ENCODE assay signal across 8 mouse cellular contexts in the genomic region with DNA sequence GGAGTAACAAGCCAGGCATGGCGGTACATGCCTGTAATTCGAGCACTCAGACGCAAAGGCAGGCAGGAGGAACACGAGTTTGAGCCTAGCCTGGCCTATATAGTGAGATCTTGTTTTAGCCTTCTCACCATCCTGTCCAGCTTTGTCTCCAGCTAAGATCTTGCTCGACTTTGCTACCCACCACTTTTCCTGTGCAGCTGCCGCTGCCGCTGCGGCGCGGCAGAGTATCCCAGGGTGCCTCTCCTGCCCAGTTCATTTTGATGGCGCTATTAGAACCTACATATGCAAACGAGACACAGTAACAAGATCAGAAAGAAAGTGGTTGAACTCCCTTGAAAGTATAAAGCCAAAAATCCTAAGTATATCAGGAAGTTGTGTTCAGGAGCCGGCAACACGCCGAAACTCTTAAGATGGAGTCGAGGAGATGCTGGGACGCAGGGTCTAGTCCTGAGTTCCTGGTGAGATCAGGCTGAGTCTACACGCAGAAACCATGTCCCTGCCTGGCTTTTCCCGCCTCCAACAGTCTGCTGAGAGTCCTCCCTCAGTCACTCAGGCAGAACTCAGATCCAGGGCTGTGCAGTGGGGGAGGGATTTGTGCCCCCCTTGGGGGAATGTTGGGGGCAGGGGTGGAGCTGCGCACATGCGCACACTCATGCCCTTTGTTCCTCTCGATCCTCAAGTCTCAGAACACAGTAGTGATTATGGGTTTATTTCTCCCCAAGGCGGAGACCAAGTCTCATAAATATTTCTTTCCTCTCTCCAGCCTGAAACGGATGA. TPM values are rescaled to one million over a fixed set of nuclear protein-coding genes. Genes with fewer than 3 reads are reported as not detected.
A peak's percentile ranks its signal among the peaks of the same experiment; 100 is the strongest.
DNase-seq lines count a peak whose midpoint lies in the region; ATAC-seq and TF ChIP-seq lines count a peak whose summit lies in the region.

No protein-coding gene starts in this region.

- no peaks in the 10 kb centered on the region for H3K27me3 ChIP-seq in cerebellum, adult 2 months (ENCODE audit: control insufficient read depth, insufficient read depth, low read length)
- no peaks in the 10 kb centered on the region; the same call in 1 of the 2 replicates for H3K27me3 ChIP-seq in forebrain, postnatal 0 days (ENCODE audit: insufficient read depth, low read length)
- H3K27me3 ChIP-seq in lung, embryonic 15.5 days = peaks cover 30% of the 10 kb centered on the region; the same call in 1 of the 2 replicates

- H3K9me3 ChIP-seq in ES-E14 (ENCODE audit: control insufficient read depth, insufficient read depth, low read depth, low read length) = no peaks in the 10 kb centered on the region
- no peaks in the 10 kb centered on the region for H3K9me3 ChIP-seq in forebrain, postnatal 0 days (ENCODE audit: low read length)
- H3K9me3 ChIP-seq in lung, embryonic 15.5 days = no peaks in the 10 kb centered on the region

- in situ Hi-C loops in ES-E14 (cut with MboI; ENCODE audit: low sequenced_read_pairs in 2 of 2, unreplicated experiment in 2 of 2) = loop anchor here (25.0 kb wide), 2 partner anchors 220 to 420 kb away; partner anchors contain the start of genes Gpr82 (in 2 of the 2) and Nyx (in 2 of the 2)

- 3% methylated on average over 24 of the region's 24 CpGs for WGBS in cerebellum, adult 2 months
- 23% methylated on average over 24 of the region's 24 CpGs for WGBS in forebrain, postnatal 0 days
- 10% methylated on average over 24 of the region's 24 CpGs for WGBS in lung, embryonic 15.5 days

- peak overlapping the region; percentile 65 to 74 for H3K4me3 ChIP-seq in ES-E14 (ENCODE audit: insufficient read depth in 1 of 2, low read depth in 1 of 2, low read length in 2 of 2, poor library complexity in 1 of 2, severe bottlenecking in 1 of 2)
- H3K4me3 ChIP-seq in cerebellum, adult 2 months (replicated peaks; ENCODE audit: insufficient read depth, low read depth, low read length) = peak overlapping the region; percentile 85
- peak overlapping the region; percentile 38 for H3K4me3 ChIP-seq in forebrain, postnatal 0 days (ENCODE audit: low read depth, low read length)
- H3K4me3 ChIP-seq in lung, embryonic 15.5 days = peak overlapping the region; percentile 36

- peak; percentile 96 for ATAC-seq in forebrain, postnatal 0 days
- peak; percentile 97 for ATAC-seq in lung, embryonic 15.5 days (ENCODE audit: borderline replicate concordance, extremely low read depth, low FRiP score, low TSS enrichment)

- peak; percentile 68; the same call in 1 of the 2 replicates for TF ChIP-seq POLR2A in cerebellum, adult 2 months (IDR thresholded peaks at IDR 0.05; ENCODE audit: borderline replicate concordance, insufficient read depth, low read length)

- no peak for DNase-seq in ES-E14 (ENCODE audit: low read depth, low spot score)
- peak; percentile 84 to 85 for DNase-seq in cerebellum, adult 2 months
- peak; percentile 92 for DNase-seq in forebrain, postnatal 0 days
- DNase-seq in heart, postnatal 4 days = peak; percentile 86
- DNase-seq in layer of hippocampus, adult 9-10 months (ENCODE audit: low spot score) = peak; percentile 59
- DNase-seq in ovary, adult 18-20 months (ENCODE audit: low spot score) = peak; percentile 87
- peak; percentile 81 for DNase-seq in thymus, postnatal 0 days (ENCODE audit: low spot score)

- H3K27ac ChIP-seq in ES-E14 (ENCODE audit: insufficient read depth, low read depth, low read length, poor library complexity, severe bottlenecking) = peak overlapping the region; percentile 97
- H3K27ac ChIP-seq in cerebellum, adult 2 months (ENCODE audit: insufficient read depth, low read length) = peak overlapping the region; percentile 98
- H3K27ac ChIP-seq in forebrain, postnatal 0 days (ENCODE audit: low read depth, low read length) = peak overlapping the region; percentile 93
- H3K27ac ChIP-seq in lung, embryonic 15.5 days = peak overlapping the region; percentile 97

- no peak for TF ChIP-seq CTCF in cerebellum, adult 2 months (IDR thresholded peaks at IDR 0.05; ENCODE audit: borderline replicate concordance, insufficient read depth, low read depth, low read length)
- TF ChIP-seq CTCF in forebrain, postnatal 0 days (IDR thresholded peaks at IDR 0.05; ENCODE audit: low read depth) = no peak

- peak overlapping the region; percentile 54 for H3K4me2 ChIP-seq in forebrain, postnatal 0 days (ENCODE audit: low read depth)
- peak overlapping the region; percentile 58 for H3K4me2 ChIP-seq in lung, embryonic 15.5 days

- no peaks in the 10 kb centered on the region for H3K36me3 ChIP-seq in ES-E14 (ENCODE audit: control insufficient read depth, insufficient read depth, low read length, poor library complexity, severe bottlenecking)
- no peaks in the 10 kb centered on the region for H3K36me3 ChIP-seq in forebrain, postnatal 0 days (ENCODE audit: insufficient read depth)
- H3K36me3 ChIP-seq in lung, embryonic 15.5 days = no peaks in the 10 kb centered on the region

- peaks cover 2 to 6% of the 10 kb centered on the region in 2 experiments; a peak in 1 of 4 replicates for H3K4me1 ChIP-seq in ES-E14 (ENCODE audit: control insufficient read depth in 2 of 2, insufficient read depth in 2 of 2, low read length in 2 of 2, poor library complexity in 1 of 2)
- H3K4me1 ChIP-seq in cerebellum, adult 2 months (ENCODE audit: control insufficient read depth, insufficient read depth, low read length) = peaks cover 3% of the 10 kb centered on the region; the same call in 1 of the 2 replicates
- H3K4me1 ChIP-seq in forebrain, postnatal 0 days (ENCODE audit: insufficient read depth) = peaks cover 7% of the 10 kb centered on the region; the same call in 1 of the 2 replicates
- H3K4me1 ChIP-seq in lung, embryonic 15.5 days = peaks cover 19% of the 10 kb centered on the region

- peak overlapping the region; percentile 86 for H3K9ac ChIP-seq in ES-E14 (ENCODE audit: insufficient read depth, low read depth, low read length, poor library complexity, severe bottlenecking)
- peak overlapping the region; percentile 64 for H3K9ac ChIP-seq in forebrain, postnatal 0 days
- H3K9ac ChIP-seq in lung, embryonic 15.5 days = peak overlapping the region; percentile 41

TF ChIP-seq in ES-E14, 5 proteins besides CTCF, POLR2A, EP300 and RAD21:
- TF ChIP-seq ZC3H11A (IDR thresholded peaks at IDR 0.05; ENCODE audit: borderline replicate concordance, low read depth, low read length) = no peak

RNA-seq across cellular contexts. Expression of gene Ddx3x, which starts 38.3 kb away (rescaled TPM):
- total RNA-seq in ES-E14 (2012; rRNA removed) = 191 and 253 TPM in 2 replicates
- 85.7 and 121 TPM in 2 replicates for polyA plus RNA-seq in cerebellum, adult 2 months (2012; rRNA removed)
- 153 and 219 TPM in 2 replicates for total RNA-seq in forebrain, postnatal 0 days (2014; rRNA removed)
- polyA plus RNA-seq in forebrain, postnatal 0 days (2015; fragmentation: Nextera tagmentation; extraction: Ambion mirVana) = 101 and 114 TPM in 2 replicates
- total RNA-seq in heart, postnatal 4 days (2021) = 100 to 1,000 TPM; 225 to 270 TPM
- polyA plus RNA-seq in lung, embryonic 15.5 days (2015; fragmentation: Nextera tagmentation; extraction: Ambion mirVana) = 122 and 125 TPM in 2 replicates
- polyA plus RNA-seq in thymus, postnatal 0 days (2015; fragmentation: Nextera tagmentation; extraction: Ambion mirVana) = 122 and 124 TPM in 2 replicates
